Comparison of ENCODE assay signal across 9 mouse cellular contexts in the genomic region with DNA sequence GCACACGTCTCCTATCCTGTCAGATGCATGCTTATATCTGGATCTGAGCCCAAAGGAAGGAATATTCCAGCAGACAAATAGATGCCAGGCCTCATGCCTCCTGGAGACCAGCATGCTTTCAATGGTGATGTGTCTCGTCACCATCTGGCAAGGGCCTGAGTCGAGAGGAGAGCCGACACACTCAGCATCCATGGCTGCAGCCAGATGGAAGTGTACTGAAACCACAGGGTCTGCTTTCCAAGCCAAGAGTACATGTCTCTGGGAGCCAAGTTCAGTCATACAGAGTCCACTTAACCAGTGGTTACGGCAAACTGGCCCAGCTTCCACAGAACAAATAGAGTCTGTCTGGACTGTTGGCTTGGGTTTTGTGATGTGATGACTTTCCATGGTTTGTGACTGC.
DNase-seq lines count a peak whose midpoint lies in the region; ATAC-seq and TF ChIP-seq lines count a peak whose summit lies in the region.
"Had no signal": no experiment of that assay in that cellular context is flagged by ENCODE, and none has a peak within 500 bp of the region (broad histone marks: within the 10 kb centered on the region; RNA-seq: fewer than 3 reads in every experiment).

No protein-coding gene starts in this region.

- no peak overlapping the region for H3K4me3 ChIP-seq in cortical plate, adult 2 months (ENCODE audit: insufficient read depth, low read length)
- no peak overlapping the region for H3K4me3 ChIP-seq in forebrain, embryonic 12.5 days (replicated peaks)
- H3K4me3 ChIP-seq: midbrain, embryonic 12.5 days had no signal

- intact Hi-C loops in heart, postnatal 10 days (cut with DNase I): no loop called here
- intact Hi-C loops in left cerebral cortex, postnatal 25 days (cut with DNase I): no loop called here

- H3K9me3 ChIP-seq in forebrain, embryonic 12.5 days: no peaks in the 10 kb centered on the region
- H3K9me3 ChIP-seq: midbrain, embryonic 12.5 days had no signal

- H3K4me1 ChIP-seq in cortical plate, adult 2 months (ENCODE audit: control insufficient read depth, insufficient read depth, low read length): peaks cover 8% of the 10 kb centered on the region
- no peaks in the 10 kb centered on the region for H3K4me1 ChIP-seq in forebrain, embryonic 12.5 days
- H3K4me1 ChIP-seq: midbrain, embryonic 12.5 days had no signal

- H3K36me3 ChIP-seq in forebrain, embryonic 12.5 days (replicated peaks): no peaks in the 10 kb centered on the region
- H3K36me3 ChIP-seq: midbrain, embryonic 12.5 days had no signal

- no peak for TF ChIP-seq CTCF in cortical plate, adult 2 months (IDR thresholded peaks at IDR 0.05; ENCODE audit: extremely low read depth, insufficient read depth, low read length)

- 91% methylated on average over 5 of the region's 5 CpGs for WGBS in forebrain, embryonic 12.5 days

- no peak overlapping the region for H3K9ac ChIP-seq in forebrain, embryonic 12.5 days
- H3K9ac ChIP-seq: midbrain, embryonic 12.5 days had no signal

- no peak for ATAC-seq in forebrain, embryonic 12.5 days (ENCODE audit: low FRiP score)

- H3K27ac ChIP-seq in cortical plate, adult 2 months (ENCODE audit: insufficient read depth, low read length): peak overlapping the region; percentile 22; the same call in 1 of the 2 replicates
- H3K27ac ChIP-seq in forebrain, embryonic 12.5 days: no peak overlapping the region
- H3K27ac ChIP-seq: midbrain, embryonic 12.5 days had no signal

- no peak for TF ChIP-seq POLR2A in cortical plate, adult 2 months (IDR thresholded peaks at IDR 0.05; ENCODE audit: extremely low read depth, insufficient read depth, low read length)

- H3K4me2 ChIP-seq in forebrain, embryonic 12.5 days: no peak overlapping the region
- H3K4me2 ChIP-seq: midbrain, embryonic 12.5 days had no signal

- no peaks in the 10 kb centered on the region for H3K27me3 ChIP-seq in forebrain, embryonic 12.5 days
- H3K27me3 ChIP-seq: midbrain, embryonic 12.5 days had no signal

- DNase-seq in right cerebral cortex, adult 18-20 months: peak; percentile 60
- DNase-seq in right cerebral cortex, postnatal 36 days (ENCODE audit: low spot score in 2 of 2): no peak
- peak; percentile 56 to 60 for DNase-seq in heart, postnatal 10 days
- peak; percentile 32 to 65 for DNase-seq in left cerebral cortex, postnatal 25 days (ENCODE audit: low spot score in 2 of 2)
- no peak for DNase-seq in thymus, postnatal 25 days
- no peak for DNase-seq in adrenal gland, postnatal 25 days

Comparison
In these comparisons a context has a peak if more than half of its experiments do, and no peak if none do; other contexts are left out.
1. DNase-seq: peak in right cerebral cortex, adult 18-20 months (single experiment), heart, postnatal 10 days (2 of 2) and left cerebral cortex, postnatal 25 days (2 of 2); none in right cerebral cortex, postnatal 36 days (0 of 2), thymus, postnatal 25 days (single experiment) and adrenal gland, postnatal 25 days (single experiment).